Mouse (Mus musculus) MEL (cell line): ENCODE results near the gene Sort1. TPM values are rescaled to one million over a fixed set of nuclear protein-coding genes. Genes with fewer than 3 reads are reported as not detected.

Experiments
- DNase-seq: peaks from one replicate; pipeline ENCODE4 v3.0.0; 2011; ENCODE audit warnings: low read depth, low spot score
- H3K27ac ChIP-seq: 2 replicates; pipeline ENCODE4 v1.5.1; 2012; ENCODE audit warnings: low read depth, mild to moderate bottlenecking, control low read depth, low read length, moderate library complexity; ENCODE audit not compliant: control insufficient read depth
- H3K27me3 ChIP-seq, 2 experiments: fragments of 150-350 bp in 1 of 2; sonication (generic) in 1 of 2; 2 replicates each; pipeline ENCODE4 v1.6.1; 2012; ENCODE audit warnings: low read length in 2 of 2, mild to moderate bottlenecking in 2 of 2, improper control_type of control experiment in 1 of 2, moderate library complexity in 1 of 2; ENCODE audit not compliant: insufficient read depth in 2 of 2, control insufficient read depth in 1 of 2
- H3K36me3 ChIP-seq, 2 experiments: 2 replicates each; pipeline ENCODE4 v1.6.1; 2012 to 2014; ENCODE audit warnings: low read length in 2 of 2, improper control_type of control experiment in 1 of 2, inconsistent platforms in 1 of 2, mild to moderate bottlenecking in 1 of 2; ENCODE audit not compliant: insufficient read depth in 2 of 2, control insufficient read depth in 1 of 2
- H3K4me1 ChIP-seq, 2 experiments: fragments of 150-350 bp in 1 of 2; sonication (generic) in 1 of 2; 2 replicates each; pipeline ENCODE4 v1.6.1; 2012; ENCODE audit warnings: low read length in 2 of 2, improper control_type of control experiment in 1 of 2, mild to moderate bottlenecking in 1 of 2; ENCODE audit not compliant: insufficient read depth in 2 of 2, control insufficient read depth in 1 of 2
- H3K4me3 ChIP-seq, 2 experiments: fragments of 150-350 bp in 1 of 2; sonication (generic) in 1 of 2; 2 replicates each; pipeline ENCODE4 v1.5.1; 2012; ENCODE audit warnings: low read depth in 2 of 2, low read length in 2 of 2, mild to moderate bottlenecking in 2 of 2, moderate library complexity in 2 of 2, control low read depth in 1 of 2, improper control_type of control experiment in 1 of 2; ENCODE audit not compliant: control insufficient read depth in 1 of 2, insufficient read depth in 1 of 2
- H3K79me2 ChIP-seq: 2 replicates; pipeline ENCODE4 v1.6.1; 2012; ENCODE audit warnings: mild to moderate bottlenecking, low read length, moderate library complexity; ENCODE audit not compliant: control insufficient read depth, poor library complexity, insufficient read depth
- H3K9ac ChIP-seq: 2 replicates; pipeline ENCODE4 v1.6.1; 2012; ENCODE audit warnings: low read depth, mild to moderate bottlenecking, control low read depth, low read length, moderate library complexity; ENCODE audit not compliant: control insufficient read depth, poor library complexity, severe bottlenecking
- H3K9me3 ChIP-seq: fragments of 150-350 bp; sonication (generic); replicated peaks from 2 replicates; pipeline ENCODE4 v1.6.1; 2012; ENCODE audit warnings: mild to moderate bottlenecking, low read length, improper control_type of control experiment, moderate library complexity; ENCODE audit not compliant: insufficient read depth
- BHLHE40 ChIP-seq: IDR thresholded peaks from 2 replicates; pipeline ENCODE4 v1.6.1; 2012; ENCODE audit warnings: low read depth, mild to moderate bottlenecking, inconsistent platforms, low read length, improper control_type of control experiment, borderline replicate concordance
- CHD1 ChIP-seq: IDR thresholded peaks from 2 replicates; pipeline ENCODE4 v1.6.1; 2012; ENCODE audit warnings: low read depth, mild to moderate bottlenecking, inconsistent platforms, low read length, improper control_type of control experiment
- CHD2 ChIP-seq: IDR thresholded peaks from 2 replicates; pipeline ENCODE4 v1.6.1; 2011; ENCODE audit warnings: low read length, improper control_type of control experiment
- ELF1 ChIP-seq: IDR thresholded peaks from 2 replicates; pipeline ENCODE4 v1.6.1; 2014; ENCODE audit warnings: low read depth, mild to moderate bottlenecking, inconsistent platforms, low read length, improper control_type of control experiment, moderate library complexity
- ETS1 ChIP-seq: IDR thresholded peaks from 2 replicates; pipeline ENCODE4 v1.6.1; 2012; ENCODE audit warnings: low read depth, mild to moderate bottlenecking, inconsistent platforms, low read length, improper control_type of control experiment, moderate library complexity
- GABPA ChIP-seq: IDR thresholded peaks from 2 replicates; pipeline ENCODE4 v1.6.1; 2012; ENCODE audit warnings: low read depth, mild to moderate bottlenecking, inconsistent platforms, low read length, improper control_type of control experiment, moderate library complexity
- GATA1 ChIP-seq: IDR thresholded peaks from 2 replicates; pipeline ENCODE4 v1.6.1; 2011; ENCODE audit warnings: low read depth, low read length, improper control_type of control experiment
- HCFC1 ChIP-seq: IDR thresholded peaks from 2 replicates; pipeline ENCODE4 v1.6.1; 2012; ENCODE audit warnings: low read depth, mild to moderate bottlenecking, inconsistent platforms, low read length, improper control_type of control experiment, moderate library complexity
- KAT2A ChIP-seq: conservative IDR thresholded peaks from 2 replicates; pipeline ENCODE4 v1.6.1; 2012; ENCODE audit warnings: low read depth, low read length, improper control_type of control experiment, inconsistent platforms
- MAFK ChIP-seq: IDR thresholded peaks from 2 replicates; pipeline ENCODE4 v1.6.1; 2011; ENCODE audit warnings: low read depth, mild to moderate bottlenecking, low read length, improper control_type of control experiment, borderline replicate concordance
- MEF2A ChIP-seq: IDR thresholded peaks from 2 replicates; pipeline ENCODE4 v1.6.1; 2014; ENCODE audit warnings: low read depth, mild to moderate bottlenecking, inconsistent platforms, low read length, improper control_type of control experiment; ENCODE audit not compliant: poor library complexity, insufficient replicate concordance, severe bottlenecking; ENCODE audit errors: extremely low read depth
- MXI1 ChIP-seq: IDR thresholded peaks from 2 replicates; pipeline ENCODE4 v1.6.1; 2011; ENCODE audit warnings: mild to moderate bottlenecking, low read depth, low read length, improper control_type of control experiment
- NRF1 ChIP-seq: IDR thresholded peaks from 2 replicates; pipeline ENCODE4 v1.6.1; 2014; ENCODE audit warnings: low read depth, mild to moderate bottlenecking, inconsistent platforms, low read length, improper control_type of control experiment, moderate library complexity; ENCODE audit not compliant: poor library complexity, insufficient read depth, severe bottlenecking
- POLR2A ChIP-seq, 2 experiments: IDR thresholded peaks; 2 replicates each; pipeline ENCODE4 v1.6.1; 2011 to 2012; ENCODE audit warnings: low read length in 2 of 2, mild to moderate bottlenecking in 2 of 2, control low read depth in 1 of 2, improper control_type of control experiment in 1 of 2, low read depth in 1 of 2, moderate library complexity in 1 of 2; ENCODE audit not compliant: control insufficient read depth in 1 of 2, insufficient read depth in 1 of 2, poor library complexity in 1 of 2
- POLR2AphosphoS5 ChIP-seq: IDR thresholded peaks from 2 replicates; pipeline ENCODE4 v1.6.1; 2012; ENCODE audit warnings: low read depth, borderline replicate concordance, mild to moderate bottlenecking, inconsistent platforms, low read length, moderate library complexity, mixed read lengths
- RAD21 ChIP-seq: IDR thresholded peaks from 2 replicates; pipeline ENCODE4 v1.6.1; 2011; ENCODE audit warnings: mild to moderate bottlenecking, low read depth, low read length, improper control_type of control experiment
- RCOR1 ChIP-seq: IDR thresholded peaks from 2 replicates; pipeline ENCODE4 v1.6.1; 2012; ENCODE audit warnings: low read depth, mild to moderate bottlenecking, inconsistent platforms, low read length, improper control_type of control experiment
- SMC3 ChIP-seq: IDR thresholded peaks from 2 replicates; pipeline ENCODE4 v1.6.1; 2011; ENCODE audit warnings: low read depth, low read length, improper control_type of control experiment
- TAL1 ChIP-seq: IDR thresholded peaks from 2 replicates; pipeline ENCODE4 v1.6.1; 2012; ENCODE audit warnings: mild to moderate bottlenecking, inconsistent platforms, low read length, moderate library complexity, mixed read lengths
- TBP ChIP-seq: IDR thresholded peaks from 2 replicates; pipeline ENCODE4 v1.8.0; 2011; ENCODE audit warnings: low read depth, low read length, improper control_type of control experiment
- UBTF ChIP-seq: IDR thresholded peaks from 2 replicates; pipeline ENCODE4 v1.6.1; 2012; ENCODE audit warnings: low read depth, mild to moderate bottlenecking, inconsistent platforms, low read length, improper control_type of control experiment, moderate library complexity, borderline replicate concordance; ENCODE audit not compliant: insufficient read depth
- USF2 ChIP-seq, 2 experiments: IDR thresholded peaks; 2 replicates each; pipeline ENCODE4 v1.6.1; 2011 to 2012; ENCODE audit warnings: improper control_type of control experiment in 2 of 2, low read length in 2 of 2, borderline replicate concordance in 1 of 2, inconsistent platforms in 1 of 2, low read depth in 1 of 2, mild to moderate bottlenecking in 1 of 2; ENCODE audit not compliant: insufficient read depth in 1 of 2
- ZKSCAN1 ChIP-seq: IDR thresholded peaks from 2 replicates; pipeline ENCODE4 v1.6.1; 2012; ENCODE audit warnings: low read depth, mild to moderate bottlenecking, inconsistent platforms, low read length, improper control_type of control experiment, moderate library complexity
- ZNF384 ChIP-seq: IDR thresholded peaks from 2 replicates; pipeline ENCODE4 v1.6.1; 2012; ENCODE audit warnings: low read depth, mild to moderate bottlenecking, inconsistent platforms, low read length, improper control_type of control experiment
- polyA plus RNA-seq, 2 experiments: library from polyadenylated mRNA; stranded (reverse) in 1 of 2; unstranded in 1 of 2; fragments of >175 nt in 1 of 2; fragments of >200 nt in 1 of 2; gene quantifications; 2 replicates each; pipeline versions ENCODE4 v1.2.1 to v1.2.4; 2012; ENCODE audit warnings: low replicate concordance in 2 of 2, low read depth in 1 of 2; ENCODE audit not compliant: insufficient read length in 2 of 2, insufficient read depth in 1 of 2, missing spikeins in 1 of 2
- total RNA-seq: library from RNA; depleted of rRNA; stranded (reverse); fragments of 300-350 nt; gene quantifications from 2 replicates; pipeline ENCODE4 v1.2.3, GENCODE M21; 2012

The Sort1 gene
- total and polyA plus RNA-seq, 3 experiments: 10.2 to 28.3 (median 22.7) TPM

GRCm38 (mm10) chr3:108256719-108257637 lies 26.9 kb upstream of the Sort1 start, which contains the start of gene Psma5 (continued):
- TF ChIP-seq ELF1: peak; percentile 93
- TF ChIP-seq HCFC1: peak; percentile 91
- no peak for TF ChIP-seq GABPA
- peak; percentile 69; the same call in 1 of the 2 replicates for TF ChIP-seq TBP

GRCm38 (mm10) chr3:108257831-108258500 lies 25.9 kb upstream of the Sort1 start:
- H3K27ac ChIP-seq: peak overlapping the region; percentile 54
- H3K4me3 ChIP-seq: peak overlapping the region; percentile 84 to 94
- no peaks in the 10 kb centered on the region for H3K9me3 ChIP-seq
- H3K9ac ChIP-seq: peak overlapping the region; percentile 93
- DNase-seq: peak; percentile 37
- H3K4me1 ChIP-seq: peaks cover 3 to 11% of the 10 kb centered on the region in 2 experiments; a peak in 3 of 4 replicates
- peaks cover 42% of the 10 kb centered on the region for H3K79me2 ChIP-seq
- H3K36me3 ChIP-seq: peaks cover 16 to 19% of the 10 kb centered on the region in 2 experiments
- H3K27me3 ChIP-seq: no peaks in the 10 kb centered on the region
- TF ChIP-seq RAD21 (no peak), MAFK (peak; percentile 78)
- TF ChIP-seq, all 39 proteins: peak for 1

DNA sequence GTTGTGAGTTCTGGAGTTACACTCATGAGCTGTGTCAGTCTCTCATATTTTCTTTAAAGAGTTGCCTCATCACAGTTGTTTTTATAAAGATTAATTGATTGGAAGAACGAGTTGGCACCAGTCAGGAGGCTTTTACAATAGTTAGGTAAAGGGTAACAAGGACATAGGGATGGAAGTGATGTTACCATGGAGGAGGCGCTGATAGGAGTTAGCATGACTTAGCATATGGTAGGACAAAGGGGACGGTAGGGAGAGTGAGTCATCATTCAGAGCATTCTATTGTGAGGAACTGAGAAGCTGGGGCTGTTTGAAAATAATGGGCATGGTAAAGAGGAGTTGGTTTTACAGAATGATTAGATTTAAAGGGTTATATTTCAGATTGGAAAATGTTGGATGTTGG lies 24.6 kb upstream of the Sort1 start:
- peak overlapping the region; percentile 16; the same call in 1 of the 2 replicates for H3K27ac ChIP-seq
- peak overlapping the region; percentile 93; the same call in 1 of the 2 replicates for H3K9ac ChIP-seq
- peaks cover 3 to 11% of the 10 kb centered on the region in 2 experiments; a peak in 3 of 4 replicates for H3K4me1 ChIP-seq
- H3K4me3 ChIP-seq: peak overlapping the region; percentile 33 to 94; a peak in 3 of 4 replicates
- no peaks in the 10 kb centered on the region for H3K9me3 ChIP-seq
- peak; percentile 86 for DNase-seq
- H3K27me3 ChIP-seq: no peaks in the 10 kb centered on the region
- H3K36me3 ChIP-seq: peaks cover 19 to 26% of the 10 kb centered on the region in 2 experiments
- H3K79me2 ChIP-seq: peaks cover 47% of the 10 kb centered on the region
- TF ChIP-seq CHD1: 0 out of 2 replicates have a peak, but pooled peaks have one; percentile 19
- TF ChIP-seq ETS1: peak; percentile 84
- no peak for TF ChIP-seq CHD2
- TF ChIP-seq KAT2A: no peak
- TF ChIP-seq POLR2AphosphoS5: no peak
- TF ChIP-seq NRF1: no peak
- TF ChIP-seq MXI1: peak; percentile 79
- no peak for TF ChIP-seq SMC3
- no peak for TF ChIP-seq RAD21
- TF ChIP-seq UBTF: no peak
- peak; percentile 35; the same call in 1 of the 2 replicates for TF ChIP-seq GATA1
- no peak for TF ChIP-seq TAL1
- TF ChIP-seq ZNF384: no peak
- no peak for TF ChIP-seq RCOR1
- no peak for TF ChIP-seq MEF2A
- TF ChIP-seq USF2 (IDR thresholded peaks at IDR 0.05; ENCODE audit: borderline replicate concordance in 1 of 2, insufficient read depth in 1 of 2, low read depth in 1 of 2, low read length in 2 of 2): no peak
- TF ChIP-seq POLR2A (IDR thresholded peaks at IDR 0.05; ENCODE audit: control insufficient read depth in 1 of 2, insufficient read depth in 1 of 2, low read depth in 1 of 2, low read length in 2 of 2, poor library complexity in 1 of 2): no peak
- 0 out of 2 replicates have a peak, but pooled peaks have one; percentile 49 for TF ChIP-seq GABPA
- no peak for TF ChIP-seq HCFC1
- no peak for TF ChIP-seq ZKSCAN1
- TF ChIP-seq BHLHE40: no peak
